Mouse (Mus musculus): ENCODE results near the gene Zfp248.

Zfp248 gene

DNA sequence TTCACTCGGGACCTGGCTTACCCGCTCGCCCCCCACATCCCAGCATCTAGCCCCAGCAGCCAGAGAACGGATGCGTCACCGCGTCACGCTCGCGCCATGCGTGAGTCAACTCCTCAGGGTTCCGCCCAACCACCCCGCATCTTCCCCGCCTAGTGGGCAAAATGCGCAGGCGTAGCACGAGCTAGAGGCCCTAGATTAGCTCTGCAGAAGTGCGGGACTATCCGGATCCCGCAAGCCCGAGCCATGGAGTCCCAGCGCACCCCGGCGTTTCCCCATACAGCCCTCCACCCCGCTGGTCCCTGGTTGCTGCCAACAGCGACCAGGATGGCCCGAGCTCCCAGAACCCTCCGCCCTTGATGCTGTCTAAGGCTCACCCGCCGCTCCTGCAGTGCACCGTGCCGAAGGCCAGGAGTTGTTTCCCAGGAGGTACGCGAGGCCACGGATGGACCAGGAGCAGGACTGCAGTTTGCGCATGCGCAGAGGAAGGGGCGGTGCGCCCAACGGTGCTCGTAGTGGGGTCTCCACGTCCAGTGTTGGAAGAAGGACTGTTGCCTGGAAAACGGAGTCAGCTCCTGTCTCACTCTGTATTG lies at the start of gene Zfp248:
TSS of gene Zfp248 (minus strand) at position 487 of the 590 bp plus-strand sequence.
- DNase-seq: peak; percentile 94 to 96

DNA sequence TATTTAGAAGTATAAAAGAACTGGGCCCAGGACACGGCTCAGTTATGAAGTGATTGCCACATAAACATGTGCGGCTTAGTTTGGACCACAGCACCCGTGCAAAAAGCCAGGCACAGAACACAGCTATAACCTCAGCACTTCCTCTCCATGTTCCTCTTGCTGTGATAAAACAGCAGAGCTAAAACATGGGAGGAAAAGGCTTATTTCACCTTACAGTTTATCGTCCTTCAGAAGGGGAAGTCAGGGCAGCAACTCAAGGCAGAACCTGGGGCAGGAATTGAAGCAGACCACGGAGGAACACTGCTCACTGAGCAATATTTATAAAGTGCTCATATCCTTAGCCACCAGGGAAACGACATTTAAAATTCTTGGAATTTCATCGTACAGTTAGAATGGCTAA lies 43.7 kb upstream of the Zfp248 start:
- no peak for DNase-seq

DNA sequence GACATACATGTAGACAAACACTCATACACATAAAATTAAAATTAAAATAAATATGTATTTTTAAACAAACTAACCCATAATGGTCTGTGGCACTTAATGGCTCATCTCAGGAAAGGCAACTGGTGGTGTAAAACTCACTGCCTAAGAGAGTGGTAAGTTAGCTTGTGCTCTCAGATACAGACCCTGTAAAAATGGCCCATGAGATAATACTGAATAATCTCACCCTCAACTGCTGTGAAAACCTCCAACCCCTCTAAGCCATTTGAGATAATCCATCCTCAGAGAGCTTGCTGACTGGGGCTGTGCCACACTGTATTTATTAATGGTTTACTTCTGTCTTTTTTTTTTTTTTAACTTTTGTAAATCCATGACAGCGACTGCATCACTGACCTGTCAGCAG lies 26.8 kb upstream of the Zfp248 start:
- DNase-seq: no peak

DNA sequence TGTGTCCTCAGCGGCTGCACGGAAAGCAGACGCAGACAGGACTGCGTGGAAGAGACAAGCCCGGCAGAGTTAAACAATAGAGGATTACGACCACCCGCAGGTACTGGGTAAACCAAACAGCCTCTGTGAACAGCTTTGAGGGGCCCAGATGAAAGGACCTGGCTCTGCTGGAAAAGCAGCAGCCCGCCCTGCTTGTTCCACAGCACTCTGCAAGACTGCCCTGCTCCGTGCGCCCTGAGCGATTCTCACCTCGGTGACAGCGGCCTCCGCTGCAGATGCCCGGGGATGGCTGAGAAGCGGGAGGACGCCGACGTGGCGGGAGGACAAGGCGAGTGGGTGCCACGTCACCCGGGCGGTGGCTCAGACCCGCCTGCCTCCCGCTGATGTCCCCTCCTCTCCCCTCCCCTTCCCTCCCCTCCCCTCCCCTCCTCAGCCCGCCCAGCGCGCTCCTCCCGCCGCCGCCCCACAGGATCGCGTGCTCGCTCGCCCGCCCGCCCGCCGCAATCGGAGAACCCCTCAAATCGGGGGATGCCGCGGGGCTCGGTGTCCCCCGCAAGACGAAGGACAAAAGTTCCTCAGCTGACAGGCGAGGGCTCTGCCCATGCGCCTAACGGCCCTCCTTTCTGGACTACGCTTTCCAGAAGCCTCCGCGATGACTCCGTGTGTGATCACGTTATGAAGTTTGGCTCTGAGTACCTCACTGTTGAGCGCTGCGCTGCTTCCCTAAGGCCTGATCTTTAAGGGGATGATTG lies 23.8 kb upstream of the Zfp248 start, which contains the start of gene Zfp9:
TSS of gene Zfp9 (minus strand) at position 364 of the 752 bp plus-strand sequence.
- peak; percentile 89 to 91 for DNase-seq

DNA sequence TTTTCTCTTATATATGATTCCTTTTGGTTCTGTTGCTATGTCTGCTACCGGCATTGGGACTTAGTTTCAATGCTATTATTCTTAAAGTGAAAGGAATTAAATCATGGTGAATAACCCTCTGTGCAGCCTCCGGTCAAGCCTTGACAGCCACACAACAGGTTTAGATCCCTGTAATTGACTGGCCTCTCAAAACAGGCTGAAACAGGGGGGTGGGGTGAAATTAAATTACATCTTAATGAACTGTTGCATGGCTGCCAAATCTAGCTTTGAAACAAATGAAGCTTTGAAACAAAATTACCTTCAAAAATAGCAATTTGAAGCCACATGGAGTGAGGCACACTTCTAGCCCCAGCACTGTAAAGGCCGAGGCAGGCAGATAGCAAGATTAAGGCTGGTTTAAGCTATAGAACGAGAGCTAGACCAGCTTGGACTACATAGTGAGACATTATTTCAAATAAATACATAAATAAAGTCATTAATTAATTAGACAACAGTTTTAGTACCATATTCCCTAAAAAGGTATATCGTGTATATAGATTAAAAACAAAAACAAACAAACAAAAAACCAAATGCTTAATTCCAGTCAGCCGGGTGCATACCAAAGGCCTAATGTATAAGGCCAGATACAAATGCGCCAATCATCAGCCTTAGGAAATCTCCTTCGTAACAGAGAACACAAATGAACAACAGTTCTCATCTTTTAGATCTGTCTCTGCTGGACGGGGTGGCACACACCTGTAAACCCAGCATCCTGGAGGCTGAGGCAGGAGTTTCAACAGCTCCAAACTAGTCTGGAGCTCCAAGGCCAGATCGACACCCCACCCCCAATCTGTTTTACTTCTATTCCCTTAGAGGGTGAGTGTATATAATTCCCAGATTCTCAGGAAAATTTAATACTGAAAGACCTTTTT lies 22.8 kb upstream of the Zfp248 start:
- DNase-seq: peak in 1 of 2 experiments; percentile 21

DNA sequence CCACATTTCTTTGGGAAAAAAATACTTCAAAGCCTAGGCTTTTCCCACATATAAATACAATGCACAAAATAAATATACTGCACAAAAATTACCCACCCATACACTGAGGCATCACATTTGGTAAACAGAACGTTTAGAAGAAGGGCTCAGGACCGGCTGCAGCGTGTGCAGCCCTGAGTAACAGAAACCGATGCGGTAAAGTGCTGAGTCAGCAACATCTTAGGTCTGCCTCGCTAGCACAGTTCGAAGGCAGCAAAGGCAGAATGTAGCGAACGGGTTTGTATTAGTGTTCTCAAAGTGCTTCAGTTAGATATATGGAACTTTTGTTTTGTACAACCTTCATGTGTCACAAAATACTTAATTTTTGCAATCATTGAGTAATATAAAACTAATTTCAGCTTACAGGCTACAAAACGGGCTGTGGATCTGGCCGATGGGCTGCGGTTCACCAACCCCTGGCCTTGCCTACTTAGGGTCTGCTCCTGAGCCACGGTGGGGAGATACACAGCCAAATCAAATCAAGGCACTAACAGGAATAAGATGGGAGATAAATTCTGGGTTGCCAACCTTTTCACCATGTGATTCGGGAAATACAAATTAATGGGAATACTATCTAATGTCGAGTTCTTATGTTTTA lies 6.9 kb upstream of the Zfp248 start:
- no peak for DNase-seq

DNA sequence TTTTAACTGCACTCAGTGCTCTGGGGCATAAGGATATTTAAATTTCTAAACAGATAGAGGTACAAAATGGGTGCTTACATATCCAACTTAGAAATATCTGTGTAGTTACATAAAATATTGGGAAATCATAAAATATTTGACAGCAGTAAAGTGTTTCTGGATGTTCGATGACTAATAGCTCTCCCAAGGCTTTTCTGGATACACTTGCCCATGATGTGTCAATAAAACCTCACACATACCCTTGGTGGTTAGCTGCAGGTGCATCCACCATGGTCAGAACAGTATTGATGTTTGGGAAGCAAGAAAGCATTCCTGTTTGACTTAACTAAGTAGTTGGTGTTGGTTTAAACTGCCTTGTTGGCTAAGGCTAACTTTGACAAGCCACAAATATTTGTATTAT lies 2.4 kb upstream of the Zfp248 start:
- DNase-seq: no peak

DNA sequence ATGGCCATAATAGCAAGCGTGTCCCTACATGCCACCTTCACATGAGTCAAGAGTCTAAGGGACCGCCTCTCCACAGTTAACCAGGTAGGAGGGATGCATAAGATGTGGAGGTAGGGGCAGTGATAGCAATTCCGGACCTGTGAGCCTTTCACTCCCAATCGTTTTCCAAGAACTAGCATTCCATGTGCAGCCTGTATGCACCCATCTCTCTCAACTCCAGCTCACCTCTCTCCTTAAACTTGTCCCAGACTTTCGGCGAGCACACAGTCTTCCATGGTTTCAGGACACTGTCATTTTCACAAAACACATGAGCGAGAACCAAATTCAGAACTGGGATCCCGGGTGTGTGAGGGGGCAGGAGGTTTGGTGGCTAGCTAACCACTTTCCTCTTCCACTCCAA lies 876 bp downstream of the Zfp248 start:
- DNase-seq: peak in 1 of 2 experiments; percentile 15

DNA sequence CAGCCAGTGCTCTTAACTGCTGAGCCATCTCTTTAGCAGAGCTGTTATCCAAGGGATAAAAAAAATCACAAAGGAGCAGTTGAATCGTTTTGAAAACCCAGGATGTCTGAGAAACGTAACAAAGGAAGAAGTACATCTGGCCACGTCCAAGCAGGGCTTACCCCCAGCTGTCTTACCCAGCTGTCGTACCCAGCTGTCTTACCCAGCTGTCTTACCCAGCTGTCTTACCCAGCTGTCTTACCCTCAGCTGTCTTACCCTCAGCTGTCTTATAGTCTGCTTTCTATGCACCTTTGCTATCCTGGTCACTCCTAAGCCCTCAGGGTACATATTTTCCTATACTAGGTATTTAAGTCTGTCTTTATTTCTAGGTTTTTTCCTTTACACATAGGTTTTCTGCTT lies 23.8 kb downstream of the Zfp248 start:
- no peak for DNase-seq

DNA sequence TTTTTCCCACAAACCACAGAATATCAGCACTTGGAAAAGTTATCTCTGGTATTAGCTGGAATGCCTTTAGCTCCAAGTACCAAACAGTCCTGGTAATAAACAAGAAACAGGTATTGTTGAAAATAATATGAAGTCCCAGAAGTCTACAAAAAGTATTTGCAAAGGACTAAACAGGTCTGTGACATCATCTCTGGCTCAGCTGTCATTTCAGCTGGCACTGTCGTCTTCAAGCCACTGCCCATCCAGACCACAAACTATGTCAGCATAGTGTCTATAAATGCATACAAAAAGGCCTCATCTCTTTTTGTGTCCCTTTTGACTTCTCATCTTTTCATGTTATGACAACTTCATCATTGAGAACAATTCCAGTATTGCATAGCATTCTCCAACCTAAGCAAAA lies 28.7 kb downstream of the Zfp248 start:
- DNase-seq: no peak

DNA sequence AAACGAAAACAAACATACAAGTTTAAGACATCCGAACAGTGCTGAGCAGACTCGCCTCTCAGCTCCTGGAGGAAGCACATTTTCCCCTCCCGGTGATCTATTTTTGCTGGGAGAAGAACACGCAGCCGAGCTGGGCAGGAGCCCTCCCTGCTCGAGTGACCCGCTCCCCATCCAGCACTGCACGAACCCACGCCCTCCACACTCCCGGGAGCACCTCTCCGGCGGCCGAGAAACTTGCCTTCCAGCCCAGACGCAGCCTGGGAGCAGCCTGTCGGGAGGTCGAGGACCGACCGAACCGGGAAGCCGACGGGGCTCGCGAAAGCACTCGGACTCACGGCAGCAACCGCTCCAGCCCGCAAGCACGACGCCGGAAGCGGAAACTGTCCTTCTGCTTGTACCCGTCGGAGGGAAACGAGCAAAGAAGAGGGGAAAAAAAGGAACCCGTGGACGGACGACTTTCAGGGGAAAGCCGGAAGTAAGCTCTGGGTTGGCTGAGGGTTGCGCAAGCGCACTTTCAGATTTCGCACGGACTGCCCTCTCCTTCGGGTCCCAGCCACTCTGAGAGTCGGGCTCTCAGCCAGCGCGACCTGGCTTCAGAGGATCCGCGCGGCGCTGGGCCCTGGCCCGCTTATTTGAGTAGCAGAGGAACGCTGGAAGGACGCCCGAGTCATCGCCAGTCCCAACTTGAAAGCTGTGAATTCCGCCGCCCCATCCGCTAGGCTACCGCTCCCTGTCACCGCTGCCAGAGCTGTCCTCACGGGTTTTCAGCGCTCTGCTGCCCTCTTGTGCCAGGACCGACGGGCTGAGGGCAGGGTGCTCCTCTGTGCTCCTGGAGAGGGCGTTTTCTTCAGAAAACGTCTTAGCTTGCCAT lies 36.0 kb downstream of the Zfp248 start, which contains the start of gene Bms1:
TSS of gene Bms1 (minus strand) at position 425 of the 871 bp plus-strand sequence.
- DNase-seq: peak; percentile 95 to 97

DNA sequence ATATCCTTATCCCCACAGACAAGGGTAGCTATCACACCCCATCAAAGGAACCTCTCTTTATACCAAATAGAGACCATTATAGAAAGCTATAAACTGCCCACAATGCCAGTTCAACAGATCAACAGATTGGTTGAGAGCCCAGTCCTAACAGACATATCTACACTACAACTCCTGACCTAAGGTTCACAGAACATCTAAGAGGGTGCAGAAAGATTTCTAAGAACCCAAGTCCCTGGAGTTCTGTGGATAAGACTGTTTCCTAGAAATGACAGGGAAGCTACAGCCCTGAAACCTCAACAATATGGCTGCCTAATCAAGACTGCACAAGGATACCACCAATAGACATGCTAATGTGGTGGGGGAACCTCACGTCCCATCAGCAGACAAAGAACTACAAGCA lies 44.9 kb downstream of the Zfp248 start:
- DNase-seq: no peak

DNA sequence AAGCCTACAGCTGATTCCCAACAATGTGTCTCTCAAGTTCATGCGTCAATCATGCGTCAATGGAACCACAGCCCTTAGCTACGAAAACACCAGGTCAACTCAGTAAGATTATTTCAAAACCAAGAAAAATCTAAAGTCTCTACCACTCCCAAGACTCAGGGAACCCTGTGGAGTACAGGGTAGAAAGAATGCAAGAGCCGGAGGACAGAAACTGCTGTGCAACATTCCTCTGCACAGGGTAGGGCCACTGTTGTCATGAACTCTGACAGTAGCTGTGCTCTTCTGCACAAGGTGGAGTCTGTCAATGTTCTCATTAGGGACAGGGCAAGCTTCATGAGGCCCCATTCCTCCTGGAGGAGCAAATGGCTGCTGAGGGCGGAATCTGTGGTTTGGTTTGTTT lies 46.8 kb downstream of the Zfp248 start:
- no peak for DNase-seq

DNA sequence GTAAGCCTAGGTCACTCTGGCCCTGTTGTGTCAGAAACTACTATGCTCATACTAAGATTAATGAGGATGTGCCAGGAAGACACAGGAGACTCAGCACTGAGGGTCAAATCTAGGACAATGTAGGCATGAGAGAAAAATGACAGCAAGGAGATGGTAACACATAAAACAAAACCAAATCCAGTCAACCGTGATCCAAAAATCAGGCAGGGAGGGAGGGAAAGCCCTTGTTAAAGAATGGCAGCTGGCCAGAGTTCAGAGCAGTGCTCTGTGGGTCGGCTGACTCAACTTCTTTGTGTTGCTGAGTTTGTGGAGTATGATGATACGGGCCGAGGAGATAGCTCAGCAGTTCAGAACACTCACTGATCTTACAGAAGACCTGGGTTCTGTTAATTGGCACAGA lies 48.9 kb downstream of the Zfp248 start:
- DNase-seq: no peak

DNA sequence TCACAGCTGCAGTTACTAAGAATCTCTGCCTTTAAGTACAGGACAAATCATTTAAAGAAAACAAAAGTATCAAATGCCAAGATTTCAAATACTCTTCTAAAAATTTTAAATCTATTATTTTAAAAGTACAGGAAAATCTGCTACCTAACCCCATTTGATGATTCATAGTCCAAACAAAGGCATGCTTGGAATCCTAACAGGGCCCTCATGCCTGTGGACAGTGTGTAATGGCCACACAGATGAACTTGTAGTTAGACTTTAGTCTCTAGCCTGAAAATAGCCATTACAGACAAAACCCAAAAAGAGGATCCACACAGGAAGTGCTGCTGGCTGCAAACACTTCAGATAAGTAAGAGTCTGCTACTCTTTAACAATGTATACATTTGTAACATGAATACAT lies 64.6 kb downstream of the Zfp248 start:
- DNase-seq: no peak

DNA sequence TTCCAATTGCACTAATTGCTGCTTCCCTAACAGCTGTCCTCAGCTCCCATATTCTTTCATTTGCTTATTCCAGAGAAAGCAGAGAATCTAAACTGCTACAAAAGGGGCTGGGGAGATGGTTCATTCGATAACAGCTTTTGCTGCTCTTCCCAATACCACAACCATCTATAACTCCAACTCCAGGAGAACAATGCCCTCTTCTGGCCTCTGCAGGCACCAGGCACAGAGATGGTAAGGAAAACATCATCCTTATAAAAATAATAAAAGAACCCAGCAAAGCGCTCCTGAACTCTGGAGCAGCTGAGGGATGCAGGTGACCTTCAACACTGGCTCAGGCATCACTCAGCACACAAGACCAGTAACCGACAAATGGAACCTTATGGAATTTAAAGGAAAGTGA lies 69.4 kb downstream of the Zfp248 start:
- no peak for DNase-seq

DNA sequence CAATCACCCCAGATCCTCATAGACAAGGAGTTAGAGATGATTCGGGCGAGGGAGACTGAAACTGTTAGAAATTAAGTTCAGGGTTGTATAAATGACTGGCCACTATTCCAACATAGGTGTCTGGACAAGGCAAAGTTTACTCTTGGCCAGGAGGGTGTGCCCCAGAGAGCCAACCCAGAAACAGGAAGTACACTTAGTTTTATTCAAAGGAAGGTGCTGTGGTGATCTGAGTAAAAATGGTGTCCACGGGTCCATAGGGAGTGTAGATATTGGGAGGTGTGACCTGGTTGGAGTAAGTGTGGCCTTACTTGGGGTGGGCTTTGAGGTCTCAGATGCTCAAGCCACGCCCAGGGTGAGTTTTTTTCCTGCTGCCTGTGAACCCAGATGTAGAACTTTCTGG lies 74.1 kb downstream of the Zfp248 start:
- no peak for DNase-seq

DNA sequence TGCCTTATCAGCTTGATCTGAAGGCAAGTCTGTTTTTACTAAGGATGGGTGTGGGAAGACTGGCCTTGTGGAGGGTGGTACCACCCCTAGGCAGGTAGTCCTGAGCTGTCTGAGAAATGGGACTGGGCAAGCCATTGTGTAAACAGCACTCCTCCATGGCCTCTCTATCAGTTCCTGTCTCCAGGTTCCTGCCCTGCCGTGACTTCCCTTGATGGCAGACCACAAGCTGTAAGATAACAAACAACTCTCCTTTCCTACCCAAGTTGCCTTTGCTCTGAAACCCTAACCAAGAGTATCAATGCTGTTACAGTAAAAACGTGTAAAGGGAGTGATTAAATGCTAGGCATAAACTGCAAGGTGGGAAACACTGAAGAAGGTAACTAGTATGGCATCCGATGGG lies 74.7 kb downstream of the Zfp248 start:
- DNase-seq: no peak

DNA sequence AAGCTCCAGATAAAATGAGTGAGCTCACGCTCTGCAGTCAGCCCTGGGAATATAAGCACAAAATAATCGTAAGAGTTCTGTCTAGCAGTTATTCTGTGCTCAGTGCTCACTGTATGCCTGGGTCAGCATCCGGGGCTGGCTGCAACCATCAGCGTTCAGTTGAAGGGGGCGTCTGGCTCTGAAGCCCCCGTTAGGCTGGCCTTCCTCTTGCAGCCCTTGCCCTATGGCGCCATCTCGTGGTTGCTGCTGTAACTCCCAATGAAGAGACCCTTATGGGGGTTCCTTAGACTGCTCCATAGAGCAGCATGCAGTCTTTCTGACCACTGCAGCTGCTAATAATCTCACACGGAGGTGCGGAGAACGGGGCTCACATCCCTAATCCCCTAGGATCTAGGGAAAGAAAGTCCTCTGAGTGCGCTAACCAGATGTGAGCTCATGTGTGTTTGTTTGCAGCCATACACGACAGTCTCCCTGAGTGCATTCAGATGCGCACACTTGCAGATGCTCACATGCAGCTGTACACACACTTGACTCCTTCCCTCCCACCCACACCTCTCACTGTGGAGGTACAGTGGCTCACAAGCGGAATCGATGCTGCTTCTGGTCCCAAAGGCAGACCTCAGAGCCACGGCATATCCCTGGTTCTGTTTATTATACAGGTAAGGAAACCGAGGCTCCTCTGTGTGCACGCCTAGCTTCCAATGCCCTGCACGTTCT lies 75.7 kb downstream of the Zfp248 start:
- peak; percentile 47 to 64 for DNase-seq

DNA sequence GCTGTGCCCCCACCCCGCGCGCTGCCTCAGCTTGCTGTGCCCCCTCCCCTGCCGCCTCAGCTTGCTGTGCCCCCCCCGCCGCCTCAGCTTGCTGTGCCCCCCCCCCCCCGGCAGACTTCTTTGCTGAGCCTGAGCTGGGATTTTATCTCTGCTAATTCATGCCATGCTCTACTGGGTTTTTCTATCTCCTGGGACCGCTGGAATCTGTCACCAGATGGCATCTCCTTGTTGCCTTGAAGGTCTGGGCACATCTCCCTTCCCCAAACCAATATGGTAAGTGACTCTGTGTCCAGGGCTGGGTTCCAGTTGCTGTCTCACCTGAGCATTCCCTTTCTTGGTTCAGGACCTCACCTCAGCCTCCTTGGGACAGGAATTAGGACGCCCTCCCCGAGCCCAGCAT lies 77.7 kb downstream of the Zfp248 start:
- DNase-seq: peak in 1 of 2 experiments; percentile 10
